Mouse (Mus musculus) testis, adult 2 months (tissue): ENCODE measurements around the gene Fam89a. TPM values are rescaled to one million over a fixed set of nuclear protein-coding genes. Genes with fewer than 3 reads are reported as not detected.

Source experiments
- H3K27ac ChIP-seq: fragments of 200-500 bp; 2 replicates; pipeline ENCODE4 v1.5.1; 2012; ENCODE audit warnings: low read depth, low read length; ENCODE audit not compliant: control insufficient read depth, insufficient read depth
- H3K27me3 ChIP-seq: fragments of 200-500 bp; 2 replicates; pipeline ENCODE4 v1.6.1; 2012; ENCODE audit warnings: mild to moderate bottlenecking, low read length, moderate library complexity; ENCODE audit not compliant: control insufficient read depth, insufficient read depth
- H3K36me3 ChIP-seq: fragments of 200-500 bp; 2 replicates; pipeline ENCODE4 v1.6.1; 2012; ENCODE audit warnings: mild to moderate bottlenecking, low read length; ENCODE audit not compliant: control insufficient read depth, insufficient read depth
- H3K4me1 ChIP-seq: fragments of 200-500 bp; 2 replicates; pipeline ENCODE4 v1.6.1; 2012; ENCODE audit warnings: low read length; ENCODE audit not compliant: control insufficient read depth, insufficient read depth
- H3K4me3 ChIP-seq: fragments of 200-500 bp; 2 replicates; pipeline ENCODE4 v1.5.1; 2012; ENCODE audit warnings: low read depth, mild to moderate bottlenecking, low read length, moderate library complexity, mixed read lengths; ENCODE audit not compliant: control insufficient read depth
- CTCF ChIP-seq: fragments of 200-500 bp; IDR thresholded peaks from 2 replicates; pipeline ENCODE4 v1.5.1; 2012; ENCODE audit warnings: low read depth, mild to moderate bottlenecking, inconsistent platforms, low read length, moderate library complexity; ENCODE audit not compliant: control insufficient read depth, insufficient read depth, insufficient replicate concordance
- POLR2A ChIP-seq: fragments of 200-500 bp; IDR thresholded peaks from 2 replicates; pipeline ENCODE4 v1.6.1; 2012; ENCODE audit warnings: low read depth, mild to moderate bottlenecking, inconsistent platforms, low read length, moderate library complexity; ENCODE audit not compliant: control insufficient read depth
- polyA plus RNA-seq: library from polyadenylated mRNA; depleted of rRNA; stranded (reverse); fragments of >200 nt; gene quantifications from 2 replicates; pipeline ENCODE4 v1.2.3, GENCODE M21; 2012

Fam89a gene
- polyA plus RNA-seq, 1 experiment, result 11.2 TPM

- TF ChIP-seq CTCF (no peak), POLR2A (no peak)
- H3K36me3 ChIP-seq, result no peaks in the 10 kb centered on the region
- H3K4me1 ChIP-seq, result peaks cover 13% of the 10 kb centered on the region
- no peak overlapping the region for H3K27ac ChIP-seq
- no peak overlapping the region for H3K4me3 ChIP-seq
- H3K27me3 ChIP-seq, result no peaks in the 10 kb centered on the region; the same call in 1 of the 2 replicates
Measured at GRCm38 (mm10) chr8:124752325-124752862, 762 bp upstream of the Fam89a start.

- TF ChIP-seq POLR2A (no peak), CTCF (no peak)
- Histone ChIP-seq H3K4me1 (peaks cover 13% of the 10 kb centered on the region), H3K4me3 (no peak overlapping the region; the same call in 1 of the 2 replicates), H3K27ac (no peak overlapping the region), H3K36me3 (no peaks in the 10 kb centered on the region), H3K27me3 (no peaks in the 10 kb centered on the region; the same call in 1 of the 2 replicates)
Measured at GRCm38 (mm10) chr8:124751191-124751590, 441 bp downstream of the Fam89a start.

- H3K36me3 ChIP-seq, result no peaks in the 10 kb centered on the region
- no peak overlapping the region for H3K27ac ChIP-seq
- no peak for TF ChIP-seq CTCF
- TF ChIP-seq POLR2A, result no peak
- H3K27me3 ChIP-seq, result no peaks in the 10 kb centered on the region; the same call in 1 of the 2 replicates
- no peak overlapping the region for H3K4me3 ChIP-seq
- H3K4me1 ChIP-seq, result peaks cover 8% of the 10 kb centered on the region
Measured at GRCm38 (mm10) chr8:124746661-124747060, 5.0 kb downstream of the Fam89a start.

- H3K4me1 ChIP-seq, result no peaks in the 10 kb centered on the region
- peaks cover 1% of the 10 kb centered on the region; the same call in 1 of the 2 replicates for H3K36me3 ChIP-seq
- H3K27me3 ChIP-seq, result no peaks in the 10 kb centered on the region
- no peak overlapping the region for H3K27ac ChIP-seq
- no peak; the same call in 1 of the 2 replicates for TF ChIP-seq CTCF
- TF ChIP-seq POLR2A, result no peak
- H3K4me3 ChIP-seq, result no peak overlapping the region
Measured at GRCm38 (mm10) chr8:124739268-124739667, 12.4 kb downstream of the Fam89a start.

GRCm38 (mm10) chr8:124735371-124735911 lies 16.2 kb downstream of the Fam89a start:
- Histone ChIP-seq H3K27ac (no peak overlapping the region), H3K36me3 (peaks cover 3% of the 10 kb centered on the region), H3K27me3 (no peaks in the 10 kb centered on the region), H3K4me3 (no peak overlapping the region), H3K4me1 (no peaks in the 10 kb centered on the region)
- TF ChIP-seq POLR2A (no peak), CTCF (no peak)

GRCm38 (mm10) chr8:124732828-124733227 lies 18.8 kb downstream of the Fam89a start:
- peaks cover 3% of the 10 kb centered on the region for H3K36me3 ChIP-seq
- no peaks in the 10 kb centered on the region for H3K4me1 ChIP-seq
- H3K4me3 ChIP-seq, result no peak overlapping the region
- H3K27me3 ChIP-seq, result no peaks in the 10 kb centered on the region
- H3K27ac ChIP-seq, result no peak overlapping the region
- TF ChIP-seq CTCF, result no peak

GRCm38 (mm10) chr8:124724301-124724700 lies 27.3 kb downstream of the Fam89a start:
- no peak for TF ChIP-seq POLR2A
- TF ChIP-seq CTCF, result no peak
- H3K36me3 ChIP-seq, result no peaks in the 10 kb centered on the region; the same call in none of the 2 replicates
- no peaks in the 10 kb centered on the region for H3K27me3 ChIP-seq
- no peak overlapping the region for H3K4me3 ChIP-seq
- H3K4me1 ChIP-seq, result peaks cover 4% of the 10 kb centered on the region
- H3K27ac ChIP-seq, result no peak overlapping the region
